Mouse (Mus musculus): ENCODE measurements around the gene 2310034G01Rik.

- TF ChIP-seq CTCF (IDR thresholded peaks at IDR 0.05; ENCODE audit: low read depth, low read length), result no peak
- no peak for TF ChIP-seq GATA1 (IDR thresholded peaks at IDR 0.05; ENCODE audit: borderline replicate concordance, low read length)
- TF ChIP-seq TAL1 (conservative IDR thresholded peaks at IDR 0.05; ENCODE audit: low read depth, low read length), result no peak
Measured at GRCm38 (mm10) chr19:46327531-46328064, 22.5 kb downstream of the 2310034G01Rik start.
